Mouse (Mus musculus): ENCODE results near the gene Gpc5.

The Gpc5 gene

DNA sequence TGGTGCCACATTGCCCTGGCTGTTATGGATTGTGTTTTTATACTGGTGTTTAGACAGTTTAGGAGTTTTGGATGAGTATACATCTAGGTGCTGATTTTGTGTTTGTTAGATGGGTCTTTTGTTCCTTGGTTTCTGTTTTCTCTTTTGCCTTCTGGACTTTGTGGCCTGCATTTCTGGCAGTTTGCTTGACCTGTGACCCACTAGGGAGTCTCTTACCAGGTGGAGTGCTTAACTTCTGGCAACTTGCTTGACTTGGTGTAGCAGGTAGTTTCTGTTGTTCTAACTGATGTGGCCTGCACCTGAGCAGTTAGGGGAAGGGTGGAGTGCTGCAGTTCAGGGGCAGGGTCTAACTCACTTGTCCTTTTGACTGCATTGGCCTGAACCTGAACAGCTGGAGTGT, 14.3 kb downstream of the Gpc5 start:
- DNase-seq (ENCODE audit: low spot score in 2 of 2) = no peak

DNA sequence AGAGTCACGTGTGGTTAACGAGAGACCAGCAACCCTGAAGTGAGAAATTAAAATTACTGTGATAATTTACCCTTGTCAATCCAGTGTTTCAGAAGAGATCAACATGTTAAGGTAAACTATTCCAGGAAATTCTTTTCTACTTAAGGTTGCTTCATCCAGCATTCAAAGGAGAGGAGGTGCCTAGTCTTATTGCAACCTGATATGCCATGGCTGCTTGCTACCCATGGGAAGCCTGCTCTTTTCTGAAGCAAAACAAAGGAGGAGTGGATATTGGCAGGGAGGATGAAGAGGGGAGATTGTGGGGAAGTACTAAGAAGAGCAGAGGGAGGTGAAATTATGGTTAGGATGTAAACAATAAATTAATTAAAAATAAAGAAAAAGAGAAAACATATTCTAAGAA, 15.5 kb downstream of the Gpc5 start:
- DNase-seq (ENCODE audit: low spot score in 2 of 2) = no peak

- DNase-seq (ENCODE audit: low spot score in 2 of 2) = no peak
These were observed 26.6 kb downstream of the Gpc5 start for GRCm38 (mm10) chr14:115118626-115119025.

DNA sequence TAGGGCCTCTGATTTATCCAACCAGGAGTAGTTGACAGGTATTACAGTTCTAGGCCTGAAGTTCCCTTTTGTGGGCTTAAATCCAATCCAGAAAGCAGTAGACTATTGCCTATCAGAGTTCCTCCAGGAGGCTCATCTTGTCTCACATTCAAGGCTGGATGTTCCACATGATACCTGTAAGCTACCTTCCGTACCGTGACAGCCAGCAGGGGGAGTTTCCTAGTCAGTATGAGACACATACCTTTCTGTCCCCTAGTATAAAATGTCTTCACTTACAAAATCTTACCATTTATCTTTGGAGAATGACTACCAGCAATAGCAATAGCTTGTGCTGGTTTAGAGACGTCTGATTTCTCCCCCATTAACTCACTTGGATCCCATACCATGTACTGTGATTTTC, 56.8 kb downstream of the Gpc5 start:
- no peak for DNase-seq (ENCODE audit: low spot score in 2 of 2)

GRCm38 (mm10) chr14:115156597-115156996, 64.6 kb downstream of the Gpc5 start:
- DNase-seq (ENCODE audit: low spot score in 2 of 2) = no peak

- DNase-seq (ENCODE audit: low spot score in 2 of 2) = no peak
These were observed 85.4 kb downstream of the Gpc5 start for GRCm38 (mm10) chr14:115177322-115177836.

- no peak for DNase-seq (ENCODE audit: low spot score in 2 of 2)
These were observed 87.9 kb downstream of the Gpc5 start for GRCm38 (mm10) chr14:115179925-115180324.

DNA sequence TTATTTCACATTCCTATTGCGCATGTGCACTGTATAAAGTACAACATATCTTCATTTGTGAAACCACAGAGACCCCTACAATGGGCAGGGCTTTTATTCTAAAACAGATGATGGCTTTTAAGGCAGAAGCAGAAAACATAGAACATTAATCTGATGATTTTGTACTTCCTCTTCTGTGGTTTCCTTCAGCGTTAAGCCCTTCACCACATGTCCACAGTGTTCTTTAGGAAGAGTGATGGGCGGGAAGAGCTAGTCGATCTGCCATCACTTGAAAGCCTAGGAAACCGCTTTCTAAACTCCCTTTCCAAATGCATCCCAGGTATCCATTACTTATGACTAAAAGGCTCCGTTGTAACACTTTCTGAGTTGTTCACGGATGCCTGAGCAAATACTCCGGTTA, 96.2 kb downstream of the Gpc5 start:
- no peak for DNase-seq (ENCODE audit: low spot score in 2 of 2)

DNA sequence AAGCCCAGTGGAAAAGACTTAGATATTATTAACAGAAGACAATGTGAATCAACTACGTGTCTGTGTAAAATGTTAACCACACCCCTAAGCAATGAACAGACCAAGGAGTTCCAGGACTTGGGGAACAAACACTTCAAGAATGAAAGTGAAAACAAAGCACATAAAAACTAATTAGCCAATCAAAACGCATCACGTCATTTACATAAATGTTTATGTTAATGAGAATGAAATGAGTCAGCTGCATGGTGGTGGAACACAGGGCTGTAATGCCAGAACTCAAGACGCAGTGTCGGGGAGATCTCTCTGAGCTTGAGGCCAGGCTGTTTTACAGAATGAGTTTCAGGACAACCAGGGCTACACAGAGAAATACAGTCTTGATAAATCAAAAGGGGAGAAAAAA, 136.1 kb downstream of the Gpc5 start:
- DNase-seq (ENCODE audit: low spot score in 2 of 2) = no peak

DNA sequence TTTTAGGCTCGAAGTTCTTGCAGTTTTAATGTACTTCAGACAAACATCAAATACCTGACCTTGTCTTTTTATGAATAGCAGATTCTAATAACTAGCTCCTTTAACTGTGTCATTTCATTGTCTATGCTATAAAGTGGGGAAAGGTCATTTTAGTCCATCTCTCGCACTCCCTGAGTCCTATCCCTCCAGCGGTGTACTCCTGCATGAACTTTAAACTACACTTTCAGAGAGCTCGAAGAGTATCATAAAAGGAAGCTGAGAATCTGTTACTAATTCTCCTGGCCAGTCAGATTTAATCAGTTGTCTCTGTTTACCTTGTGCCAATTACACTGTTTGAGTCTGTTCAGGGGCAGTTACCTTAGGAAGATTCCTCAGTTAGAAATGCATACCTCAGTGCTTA, 144.4 kb downstream of the Gpc5 start:
- no peak for DNase-seq (ENCODE audit: low spot score in 2 of 2)

DNA sequence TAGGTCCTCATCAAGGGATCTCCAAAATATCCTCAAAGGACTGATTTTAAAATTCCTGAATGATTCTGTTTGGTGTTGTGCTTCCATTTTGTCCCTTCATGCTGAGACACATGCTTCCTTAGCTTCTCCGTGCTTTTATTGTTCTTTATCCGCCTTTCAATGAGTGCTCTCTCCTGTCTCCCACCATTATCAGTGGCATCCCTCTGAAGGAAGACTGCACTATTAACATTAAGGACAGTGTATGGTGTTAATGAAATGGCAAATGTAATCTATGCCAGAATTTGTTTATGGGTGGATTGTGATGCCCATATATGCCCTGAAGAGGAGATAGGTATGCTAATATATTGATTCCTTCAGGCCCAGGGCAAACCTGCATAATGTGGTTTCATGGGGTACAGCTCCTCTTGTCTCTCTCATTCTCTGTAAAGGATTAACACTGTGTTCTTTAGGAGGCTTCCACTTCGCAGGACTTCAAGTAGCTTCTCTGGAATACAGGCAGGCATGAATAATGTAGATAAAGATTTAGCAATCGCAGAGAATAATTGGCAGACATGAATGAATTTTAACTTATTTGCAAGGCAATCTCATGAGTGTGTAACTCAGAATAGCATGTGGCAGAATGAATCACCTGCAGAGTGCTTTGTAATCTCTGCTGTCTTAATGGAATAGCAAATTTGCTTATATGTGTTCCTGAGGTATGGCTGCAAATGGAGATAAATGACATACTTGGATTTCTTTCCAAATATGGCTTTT, 148.8 kb downstream of the Gpc5 start:
- DNase-seq (ENCODE audit: low spot score in 2 of 2) = no peak

DNA sequence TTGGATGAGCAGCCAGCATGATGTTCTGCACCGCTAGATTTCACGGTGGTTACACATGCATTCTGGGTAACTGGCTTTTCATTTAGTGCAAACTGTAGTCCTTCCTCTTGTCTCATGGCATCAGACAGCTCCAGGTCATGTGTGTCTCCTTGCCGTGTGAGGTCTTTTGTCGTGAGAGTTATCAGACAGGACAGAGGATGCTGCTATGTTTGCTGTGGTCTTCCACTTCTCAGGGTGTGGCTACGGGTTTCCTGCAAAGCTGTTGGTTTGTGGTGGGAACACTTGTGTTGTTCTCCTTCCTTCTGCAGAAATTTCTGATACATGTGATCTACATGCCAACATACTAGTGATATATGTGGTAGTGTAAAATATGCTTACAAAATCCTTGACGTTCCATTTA, 158.5 kb downstream of the Gpc5 start:
- DNase-seq (ENCODE audit: low spot score in 2 of 2) = no peak

DNA sequence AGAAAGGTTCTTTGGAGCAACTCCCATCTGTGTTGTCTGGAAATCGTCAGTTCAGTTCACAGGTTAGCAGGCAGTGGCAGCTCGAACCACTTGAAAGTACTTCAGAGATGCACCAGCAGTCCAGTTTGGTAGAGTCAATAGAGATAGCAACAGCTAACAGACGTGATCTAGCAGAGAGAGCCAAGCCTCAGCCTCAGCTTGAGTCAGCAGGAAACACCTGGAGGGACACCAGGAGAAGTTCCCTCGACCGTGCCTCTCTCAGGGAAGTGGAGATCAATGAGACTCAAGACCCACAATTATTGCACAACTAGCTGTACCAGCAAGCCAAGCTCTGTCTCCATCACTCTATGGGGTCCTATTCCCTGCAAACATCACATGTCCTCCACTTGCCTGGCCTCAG, 159.8 kb downstream of the Gpc5 start:
- no peak for DNase-seq (ENCODE audit: low spot score in 2 of 2)

DNA sequence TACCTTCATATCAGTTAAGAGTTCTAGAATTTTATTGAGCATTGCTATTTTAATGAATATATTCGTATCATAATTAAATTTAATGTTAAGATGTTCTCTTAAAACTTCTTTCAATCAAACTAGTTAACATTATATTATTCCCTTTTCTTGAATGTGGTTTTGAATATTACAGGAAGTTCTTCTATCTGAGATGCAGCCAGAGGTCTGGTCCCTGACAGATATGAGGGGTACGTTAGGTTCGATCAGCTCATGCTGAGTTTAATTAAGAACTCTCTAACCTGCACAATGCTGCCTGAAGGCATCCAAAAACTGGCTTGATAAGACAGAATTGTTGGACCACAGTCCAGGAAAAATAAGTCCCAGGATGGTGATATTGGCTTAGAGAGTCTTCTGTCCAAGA, 161.1 kb downstream of the Gpc5 start:
- no peak for DNase-seq (ENCODE audit: low spot score in 2 of 2)

- no peak for DNase-seq (ENCODE audit: low spot score in 2 of 2)
These were observed 161.7 kb downstream of the Gpc5 start for GRCm38 (mm10) chr14:115253685-115254084.

GRCm38 (mm10) chr14:115269703-115270402, 177.8 kb downstream of the Gpc5 start:
- no peak for DNase-seq (ENCODE audit: low spot score in 2 of 2)

GRCm38 (mm10) chr14:115270445-115270844, 178.4 kb downstream of the Gpc5 start:
- no peak for DNase-seq (ENCODE audit: low spot score in 2 of 2)

- no peak for DNase-seq (ENCODE audit: low spot score in 2 of 2)
These were observed 190.8 kb downstream of the Gpc5 start for GRCm38 (mm10) chr14:115282782-115283181.

DNA sequence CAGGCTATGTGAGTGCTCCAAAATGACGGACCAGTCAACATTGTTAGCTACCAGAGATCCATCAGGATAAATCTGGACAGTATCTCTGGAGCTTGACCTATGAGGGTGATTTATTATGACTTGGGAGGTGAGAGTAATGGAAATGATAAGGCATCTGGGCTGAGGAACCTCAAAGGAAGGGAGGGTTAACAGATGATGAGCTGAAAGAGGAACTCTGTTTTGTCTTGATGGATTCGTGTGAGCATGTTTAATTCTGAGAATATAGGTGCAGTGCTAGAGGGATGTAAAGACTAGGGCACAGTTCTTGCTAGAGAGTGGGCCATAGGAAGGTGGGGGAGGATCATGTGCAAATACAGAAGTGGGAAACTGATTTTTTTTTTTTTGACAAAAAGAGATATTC, 232.2 kb downstream of the Gpc5 start:
- DNase-seq (ENCODE audit: low spot score in 2 of 2) = no peak

- DNase-seq (ENCODE audit: low spot score in 2 of 2) = no peak
These were observed 234.4 kb downstream of the Gpc5 start for GRCm38 (mm10) chr14:115326426-115326825.

GRCm38 (mm10) chr14:115339084-115339483, 247.1 kb downstream of the Gpc5 start:
- DNase-seq (ENCODE audit: low spot score in 2 of 2) = no peak

DNA sequence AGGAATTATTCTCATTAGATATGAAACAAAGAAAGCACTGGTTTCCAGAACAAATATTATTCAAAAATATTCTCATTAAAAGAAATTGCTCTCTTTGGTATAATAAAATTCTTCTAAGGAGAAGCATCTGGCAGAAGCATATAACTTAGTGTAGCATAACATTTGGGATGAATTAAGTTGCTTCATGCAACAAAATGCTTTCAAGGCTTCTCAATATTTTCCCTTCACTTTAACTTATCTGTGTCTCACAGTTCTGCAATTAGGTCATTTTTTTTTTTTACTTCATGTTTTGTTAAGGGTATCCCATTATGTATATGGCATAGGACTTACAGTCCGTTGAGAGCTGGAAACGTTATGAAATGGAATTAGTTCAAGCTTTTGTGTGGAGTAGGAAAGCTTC, 250.6 kb downstream of the Gpc5 start:
- DNase-seq (ENCODE audit: low spot score in 2 of 2) = no peak

GRCm38 (mm10) chr14:115349448-115349847, 257.4 kb downstream of the Gpc5 start:
- no peak for DNase-seq (ENCODE audit: low spot score in 2 of 2)
